Mouse (Mus musculus): Measurements from ENCODE around the gene Vmn2r49. TPM values are rescaled to one million over a fixed set of nuclear protein-coding genes. Genes with fewer than 3 reads are reported as not detected.
"Not testable (repeated sequence)": the region's sequence is repeated elsewhere in the genome, so short reads cannot be mapped to it uniquely, and the experiment has no call there.

Vmn2r49 gene
- not detected in 2 replicates for polyA plus RNA-seq (2015; fragmentation: Nextera tagmentation; extraction: Ambion mirVana)

GRCm38 (mm10) chr7:9992157-9992556 is at the start of gene Vmn2r49:
Vmn2r49 (minus strand) TSS chr7:9992257.
- WGBS, result 22% methylated on average over 1 of the region's 2 CpGs
- ATAC-seq (ENCODE audit: low FRiP score, low read depth); H3K27ac ChIP-seq (replicated peaks): not testable (repeated sequence)

GRCm38 (mm10) chr7:9953485-9953884 is 38.6 kb downstream of the Vmn2r49 start, which contains the start of gene Vmn2r48:
Vmn2r48 (minus strand) TSS chr7:9953585.
- not testable (repeated sequence) for H3K9me3 ChIP-seq; H3K36me3 ChIP-seq; H3K27ac ChIP-seq (replicated peaks); H3K9ac ChIP-seq; H3K27me3 ChIP-seq; ATAC-seq (ENCODE audit: low FRiP score, low read depth); H3K4me2 ChIP-seq; H3K4me1 ChIP-seq (replicated peaks); H3K4me3 ChIP-seq
- 85% methylated on average over 2 of the region's 2 CpGs for WGBS

More at GRCm38 (mm10) chr7:9992157-9992556, at the start of gene Vmn2r49:
- H3K9ac ChIP-seq; H3K27me3 ChIP-seq; H3K4me2 ChIP-seq; H3K4me3 ChIP-seq; H3K4me1 ChIP-seq (replicated peaks); H3K9me3 ChIP-seq; H3K36me3 ChIP-seq: not testable (repeated sequence)

Other genes starting within 250 kb of the Vmn2r49 start
- not detected in 2 replicates for gene Vmn2r46, start 221.7 kb downstream of the Vmn2r49 start, polyA plus RNA-seq (2015; fragmentation: Nextera tagmentation; extraction: Ambion mirVana)
- not detected in 2 replicates for gene Vmn2r47, start 150.9 kb downstream of the Vmn2r49 start, polyA plus RNA-seq (2015; fragmentation: Nextera tagmentation; extraction: Ambion mirVana)
- not detected in 2 replicates for gene Vmn2r48, start 38.7 kb downstream of the Vmn2r49 start, polyA plus RNA-seq (2015; fragmentation: Nextera tagmentation; extraction: Ambion mirVana)
- not detected in 2 replicates for gene Vmn2r50, start 61.0 kb upstream of the Vmn2r49 start, polyA plus RNA-seq (2015; fragmentation: Nextera tagmentation; extraction: Ambion mirVana)
- not detected in 2 replicates for gene Vmn2r51, start 113.5 kb upstream of the Vmn2r49 start, polyA plus RNA-seq (2015; fragmentation: Nextera tagmentation; extraction: Ambion mirVana)
- not detected in 2 replicates for gene Vmn2r52, start 184.3 kb upstream of the Vmn2r49 start, polyA plus RNA-seq (2015; fragmentation: Nextera tagmentation; extraction: Ambion mirVana)

All from hindbrain, embryonic 15.5 days (tissue).